Mouse (Mus musculus) CD8-positive naive resting alpha-beta T cell, adult 2 months (primary cell): ENCODE measurements around the gene Nup214.

Experiments
- DNase-seq, 2 experiments: peaks; one replicate each; pipeline ENCODE4 v3.0.0; 2022; ENCODE audit warnings: low read depth in 2 of 2, low spot score in 2 of 2

Gene Nup214

GRCm38 (mm10) chr2:31974141-31974808 is at the start of gene Nup214:
TSS of gene Nup214 (plus strand) at chr2:31974436.
- DNase-seq, result peak; percentile 99 to 100

GRCm38 (mm10) chr2:31924811-31925210 is 49.4 kb upstream of the Nup214 start:
- no peak for DNase-seq

GRCm38 (mm10) chr2:31925936-31926335 is 48.3 kb upstream of the Nup214 start:
- no peak for DNase-seq

- peak in 1 of 2 experiments; percentile 20 for DNase-seq
These were observed 44.6 kb upstream of the Nup214 start for GRCm38 (mm10) chr2:31929664-31930063.

GRCm38 (mm10) chr2:31934551-31934950 is 39.7 kb upstream of the Nup214 start:
- DNase-seq, result no peak

GRCm38 (mm10) chr2:31935054-31935453 is 39.2 kb upstream of the Nup214 start:
- no peak for DNase-seq

GRCm38 (mm10) chr2:31938298-31938697 is 35.9 kb upstream of the Nup214 start:
- no peak for DNase-seq

GRCm38 (mm10) chr2:31943011-31943410 is 31.2 kb upstream of the Nup214 start:
- no peak for DNase-seq

GRCm38 (mm10) chr2:31945580-31945979 is 28.7 kb upstream of the Nup214 start:
- no peak for DNase-seq

GRCm38 (mm10) chr2:31948392-31948791 is 25.8 kb upstream of the Nup214 start:
- no peak for DNase-seq

GRCm38 (mm10) chr2:31948801-31949200 is 25.4 kb upstream of the Nup214 start:
- no peak for DNase-seq

GRCm38 (mm10) chr2:31950058-31950871 is 24.0 kb upstream of the Nup214 start, which contains the start of gene Aif1l:
TSS of gene Aif1l (plus strand) at chr2:31950139.
- peak in 1 of 2 experiments; percentile 40 for DNase-seq

GRCm38 (mm10) chr2:31950966-31951365 is 23.3 kb upstream of the Nup214 start:
- no peak for DNase-seq

GRCm38 (mm10) chr2:31952236-31952635 is 22.0 kb upstream of the Nup214 start:
- no peak for DNase-seq

- DNase-seq, result no peak
These were observed 21.5 kb upstream of the Nup214 start for GRCm38 (mm10) chr2:31952725-31953124.

GRCm38 (mm10) chr2:31953687-31954086 is 20.5 kb upstream of the Nup214 start:
- no peak for DNase-seq

GRCm38 (mm10) chr2:31954779-31955181 is 19.5 kb upstream of the Nup214 start:
- no peak for DNase-seq

- DNase-seq, result no peak
These were observed 18.6 kb upstream of the Nup214 start for GRCm38 (mm10) chr2:31955686-31956085.

- DNase-seq, result no peak
These were observed 17.0 kb upstream of the Nup214 start for GRCm38 (mm10) chr2:31957211-31957610.

- DNase-seq, result no peak
These were observed 13.2 kb upstream of the Nup214 start for GRCm38 (mm10) chr2:31960986-31961385.

GRCm38 (mm10) chr2:31961791-31962222 is 12.4 kb upstream of the Nup214 start:
- DNase-seq, result no peak

GRCm38 (mm10) chr2:31962501-31963224 is 11.6 kb upstream of the Nup214 start:
- no peak for DNase-seq
